Mouse (Mus musculus) CD4-positive helper T cell, adult 2 months (primary cell): ENCODE measurements around the gene Wasf2.

Experiments used
- DNase-seq: peaks from one replicate; pipeline ENCODE4 v3.0.0-alpha.2; 2012; ENCODE audit warnings: low read depth, missing footprints, low spot score

Wasf2 gene

GRCm38 (mm10) chr4:133174361-133174760, 44.1 kb downstream of the Wasf2 start:
- DNase-seq, result peak; percentile 65

GRCm38 (mm10) chr4:133175274-133175673, 45.0 kb downstream of the Wasf2 start:
- DNase-seq, result no peak

- peak; percentile 51 for DNase-seq
These were observed 45.9 kb downstream of the Wasf2 start for GRCm38 (mm10) chr4:133175998-133176760.

- no peak for DNase-seq
These were observed 46.6 kb downstream of the Wasf2 start for GRCm38 (mm10) chr4:133176761-133177403.

- no peak for DNase-seq
These were observed 48.0 kb downstream of the Wasf2 start for GRCm38 (mm10) chr4:133178305-133178704.

- DNase-seq, result no peak
These were observed 49.0 kb downstream of the Wasf2 start for GRCm38 (mm10) chr4:133179258-133179657.

- DNase-seq, result peak; percentile 35
These were observed 52.2 kb downstream of the Wasf2 start for GRCm38 (mm10) chr4:133182439-133183033.

GRCm38 (mm10) chr4:133184031-133184897, 54.0 kb downstream of the Wasf2 start:
- DNase-seq, result no peak

- peak; percentile 87 for DNase-seq
These were observed 54.8 kb downstream of the Wasf2 start for GRCm38 (mm10) chr4:133184898-133185665.

GRCm38 (mm10) chr4:133185893-133186292, 55.6 kb downstream of the Wasf2 start:
- no peak for DNase-seq

- peak; percentile 31 for DNase-seq
These were observed 56.6 kb downstream of the Wasf2 start for GRCm38 (mm10) chr4:133186856-133187255.

- no peak for DNase-seq
These were observed 59.1 kb downstream of the Wasf2 start for GRCm38 (mm10) chr4:133189396-133189795.

GRCm38 (mm10) chr4:133194482-133194881, 64.2 kb downstream of the Wasf2 start:
- no peak for DNase-seq

GRCm38 (mm10) chr4:133195014-133195413, 64.7 kb downstream of the Wasf2 start:
- DNase-seq, result no peak

- no peak for DNase-seq
These were observed 65.8 kb downstream of the Wasf2 start for GRCm38 (mm10) chr4:133196136-133196535.

- no peak for DNase-seq
These were observed 66.5 kb downstream of the Wasf2 start for GRCm38 (mm10) chr4:133196852-133197251.

- no peak for DNase-seq
These were observed 67.0 kb downstream of the Wasf2 start for GRCm38 (mm10) chr4:133197355-133197754.

- no peak for DNase-seq
These were observed 67.5 kb downstream of the Wasf2 start for GRCm38 (mm10) chr4:133197801-133198286.

- DNase-seq, result no peak
These were observed 68.3 kb downstream of the Wasf2 start for GRCm38 (mm10) chr4:133198337-133199180.

- no peak for DNase-seq
These were observed 69.4 kb downstream of the Wasf2 start for GRCm38 (mm10) chr4:133199743-133200142.
